Mouse (Mus musculus): ENCODE measurements at regions not wholly inside any gene's neighbourhood (a gene's known extent, or its start where the extent isn't known, plus 50 kb on each side); places are given as distances from the start of the nearest gene placed in this dataset.

DNA sequence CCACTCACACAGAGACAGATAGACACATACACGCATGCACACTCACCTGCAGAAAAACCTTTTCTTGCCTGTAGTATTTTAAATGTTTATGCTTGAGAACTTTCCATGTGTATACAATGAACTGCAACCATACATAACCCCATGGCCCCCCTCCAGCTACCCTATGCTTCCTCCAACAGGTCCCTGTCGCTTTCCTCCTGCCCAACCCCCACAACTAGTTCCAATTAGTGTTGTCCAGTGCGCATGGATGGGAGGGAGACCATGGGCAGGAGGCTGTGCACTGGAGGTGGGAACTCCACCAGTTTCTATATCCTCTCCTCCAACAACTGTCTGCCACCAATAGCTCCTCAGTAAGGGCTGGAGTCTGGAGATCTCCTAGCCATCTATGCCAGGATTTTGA lies 82.9 kb upstream of the Jade1 start:
- DNase-seq = no peak

DNA sequence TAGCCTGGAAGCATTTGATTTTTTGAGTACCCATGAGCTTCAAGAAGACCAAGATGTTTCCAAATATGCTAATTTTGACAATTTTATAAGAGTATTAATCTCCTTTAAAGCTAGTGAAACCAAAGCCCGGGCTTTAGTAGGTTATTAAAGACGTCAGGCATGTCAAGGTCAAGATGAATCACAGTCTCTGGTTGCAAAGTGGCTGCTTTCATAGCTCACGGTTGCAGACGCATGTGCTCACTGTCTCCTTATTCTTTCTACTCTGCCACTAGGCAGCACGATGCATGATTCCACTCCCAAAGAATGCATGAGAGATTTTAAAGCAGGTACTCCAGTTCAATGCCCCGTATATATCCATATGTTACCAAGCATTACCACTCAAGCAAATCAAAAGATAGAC lies 86.4 kb upstream of the Jade1 start:
- DNase-seq = no peak

DNA sequence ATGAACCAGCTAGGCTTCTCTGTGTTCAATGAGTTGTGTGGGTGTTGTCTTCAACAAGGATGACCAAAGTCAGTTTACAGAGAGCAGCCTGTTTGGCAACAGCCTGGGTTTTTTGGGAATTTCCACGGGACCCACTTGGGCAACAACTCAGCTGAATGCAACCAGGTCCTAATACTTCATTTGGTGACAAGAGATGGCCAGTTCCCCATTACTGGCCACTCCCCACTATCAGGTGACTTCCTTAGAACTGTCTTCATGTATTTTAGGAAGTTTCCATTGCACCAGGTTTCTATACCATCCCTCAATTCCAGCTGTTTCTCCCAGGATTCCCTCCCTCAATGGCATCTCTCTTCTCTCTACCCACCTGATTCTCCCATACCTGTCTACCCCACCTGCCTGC lies 87.7 kb upstream of the Jade1 start:
- no peak for DNase-seq

DNA sequence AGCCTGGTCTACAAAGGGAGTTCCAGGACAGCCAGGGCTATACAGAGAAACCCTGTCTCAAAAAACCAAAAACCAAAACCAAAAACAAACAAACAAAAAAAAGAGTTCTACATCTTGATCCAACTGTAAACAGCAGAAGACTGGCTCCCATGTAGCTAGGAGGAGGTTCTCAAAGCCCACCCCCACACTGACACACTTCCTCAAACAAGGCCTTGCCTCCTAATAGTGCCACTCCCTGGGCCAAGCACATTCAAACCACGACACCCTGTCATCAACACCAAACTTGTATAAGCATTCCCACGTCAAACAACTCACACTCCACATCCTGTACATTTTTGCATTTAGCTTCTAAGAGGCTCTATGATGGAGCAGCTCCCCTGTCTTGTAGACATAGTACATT lies 89.6 kb upstream of the Jade1 start:
- DNase-seq = no peak

DNA sequence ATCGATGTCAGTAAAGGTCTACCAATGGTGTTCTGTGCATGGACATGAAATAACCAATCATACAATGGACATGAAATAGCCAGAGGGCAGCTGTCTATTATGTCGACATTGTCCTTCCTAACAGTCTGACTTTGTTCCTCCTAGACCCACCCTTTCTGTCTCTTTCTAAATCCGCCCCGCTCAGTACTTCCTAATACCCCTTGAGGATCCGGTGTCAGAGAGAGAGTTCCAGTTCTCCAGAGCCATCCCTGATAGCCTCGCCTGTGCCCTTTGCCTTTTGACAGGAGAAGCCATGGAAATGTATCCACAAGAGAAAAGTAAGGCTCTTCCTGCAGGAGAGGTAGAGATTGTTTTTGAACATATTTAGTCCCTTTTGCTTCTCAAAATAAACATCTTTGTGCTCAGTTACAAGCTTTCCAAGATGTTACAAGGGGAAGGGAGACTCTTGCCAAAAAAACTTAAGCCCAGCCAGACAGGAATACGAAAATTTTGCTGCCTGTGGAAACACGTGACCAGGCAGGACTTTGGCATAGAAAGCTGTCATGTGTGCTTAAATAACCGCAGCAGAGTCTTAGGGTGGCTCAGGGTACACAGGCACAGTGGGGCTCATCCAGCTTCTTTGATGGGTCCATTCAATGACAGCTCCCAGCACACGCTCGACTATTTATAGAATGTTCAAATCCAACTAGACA lies 92.4 kb upstream of the Jade1 start:
- DNase-seq = peak; percentile 17

DNA sequence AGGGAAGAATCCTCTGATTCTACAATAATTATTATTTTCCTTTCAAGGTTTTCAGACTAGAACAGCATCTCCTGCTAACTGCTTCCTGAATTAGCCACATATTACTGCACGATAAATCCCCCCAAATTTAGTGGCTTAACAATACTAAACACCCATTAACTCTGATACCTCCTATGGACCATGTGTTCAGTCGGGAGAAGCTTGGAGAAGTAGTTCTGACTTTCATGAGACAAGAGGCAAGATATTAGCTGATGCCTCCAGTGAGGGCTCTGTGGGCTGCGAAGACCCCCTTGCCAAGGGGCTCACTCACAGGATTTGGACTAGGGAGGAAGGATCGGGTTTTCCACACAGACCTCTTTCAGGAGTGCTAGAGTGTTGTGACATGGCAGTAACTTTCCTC lies 95.4 kb upstream of the Jade1 start:
- DNase-seq = no peak

DNA sequence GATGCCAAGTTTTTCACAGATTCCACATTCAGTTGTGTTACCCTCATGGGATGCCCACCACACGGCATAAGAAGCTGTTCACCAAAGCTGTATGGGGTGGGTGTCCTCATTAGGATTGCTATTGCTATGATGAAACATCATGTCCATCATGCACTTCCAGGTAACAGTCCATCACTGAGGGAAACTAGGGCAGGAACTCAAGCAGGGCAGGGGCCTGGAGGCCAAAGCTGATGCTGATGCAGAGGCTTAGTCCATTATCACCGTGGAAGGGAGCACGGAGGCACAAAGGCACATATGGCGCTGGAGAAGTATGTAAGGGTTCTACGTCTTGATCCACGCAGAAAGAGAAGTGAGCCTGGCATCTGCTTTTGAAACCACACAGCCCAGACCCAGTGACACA lies 97.4 kb upstream of the Jade1 start:
- DNase-seq = no peak

DNA sequence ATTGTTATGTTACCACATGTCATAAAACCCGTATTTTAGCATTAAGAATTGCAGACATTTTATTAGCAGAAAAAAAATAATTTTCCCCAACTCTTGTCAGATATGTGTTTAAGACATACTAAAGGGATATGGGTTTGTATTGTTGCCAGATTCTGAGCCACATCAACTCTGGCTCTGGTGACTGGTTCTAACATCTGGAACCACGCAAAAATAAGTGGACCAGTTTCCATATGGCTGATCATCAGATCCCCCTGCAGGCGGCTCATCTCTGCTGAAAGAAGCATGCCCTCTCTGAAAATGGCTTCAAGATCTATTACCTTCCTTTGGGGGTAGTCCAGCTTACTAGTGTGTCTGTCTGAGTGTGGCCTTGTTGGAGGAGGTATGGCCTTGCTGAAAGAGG lies 102.0 kb upstream of the Jade1 start:
- no peak for DNase-seq

DNA sequence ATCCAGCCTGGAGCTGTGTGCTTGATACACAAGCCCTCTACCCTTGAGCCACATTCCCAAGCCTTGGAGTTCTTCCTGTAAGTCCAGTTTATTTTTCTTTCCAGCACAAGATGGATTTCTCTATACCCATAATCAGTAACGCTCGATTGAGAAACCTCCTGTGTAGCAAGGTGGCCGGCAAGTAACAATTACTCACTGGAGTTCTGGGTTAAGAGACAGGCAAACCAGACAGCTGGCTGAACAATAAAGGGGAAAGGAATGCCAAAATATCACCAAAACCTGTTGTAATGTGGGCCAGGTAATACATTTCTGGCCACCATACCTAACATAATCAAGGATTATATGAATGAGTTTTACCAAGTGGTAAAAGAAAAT lies 102.8 kb upstream of the Jade1 start:
- DNase-seq = no peak

DNA sequence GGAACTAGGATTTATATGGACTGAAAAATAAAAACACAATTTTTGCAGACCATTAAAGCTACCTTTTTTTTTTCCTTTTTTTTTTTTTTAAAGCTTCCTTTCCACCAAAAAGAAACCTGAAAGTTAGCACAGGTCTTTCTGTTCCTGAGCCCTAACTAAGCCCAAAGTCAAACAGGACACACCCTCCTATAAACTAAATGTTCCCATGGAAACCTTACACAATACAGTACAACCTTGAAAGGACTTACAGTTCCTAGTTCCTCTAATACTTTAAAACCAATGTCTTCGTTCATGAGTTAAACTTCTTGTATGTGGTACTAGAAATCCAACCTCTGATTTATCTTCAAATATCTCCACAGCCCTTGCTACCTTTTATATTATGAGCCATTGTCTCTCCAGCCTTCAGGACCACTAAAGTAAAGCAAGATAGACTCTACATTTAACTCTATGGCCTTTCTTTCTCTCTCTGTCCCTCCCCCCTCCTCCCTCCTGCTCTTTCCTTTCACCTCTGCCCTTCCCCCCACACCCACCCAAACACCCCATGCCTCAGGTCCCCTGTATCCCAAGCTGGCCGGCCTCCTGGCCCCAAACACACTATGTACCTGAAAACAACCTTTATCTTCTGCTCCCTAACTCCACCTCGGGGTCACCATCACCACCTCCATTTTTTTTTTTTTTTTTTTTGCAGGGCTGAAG lies 103.4 kb upstream of the Jade1 start:
- DNase-seq = no peak

DNA sequence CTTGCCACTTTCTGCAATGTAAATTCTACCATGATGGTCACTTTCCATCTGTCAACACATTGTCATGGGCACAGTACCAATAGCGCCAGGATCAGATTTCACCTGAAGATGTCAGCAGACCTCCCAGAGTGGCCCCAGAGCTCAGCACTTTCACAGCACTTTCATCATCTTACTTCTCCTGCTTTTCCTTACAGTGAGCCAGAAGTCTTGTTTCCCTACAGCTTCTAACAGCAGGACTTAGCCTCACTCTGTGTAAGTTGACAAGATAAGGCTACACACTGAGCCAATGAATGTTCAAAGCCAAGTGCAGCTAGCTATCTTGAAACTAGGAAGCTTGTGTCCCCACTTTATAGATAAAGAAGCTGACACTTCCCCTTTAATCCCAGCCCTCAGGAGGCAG lies 104.8 kb upstream of the Jade1 start:
- no peak for DNase-seq

DNA sequence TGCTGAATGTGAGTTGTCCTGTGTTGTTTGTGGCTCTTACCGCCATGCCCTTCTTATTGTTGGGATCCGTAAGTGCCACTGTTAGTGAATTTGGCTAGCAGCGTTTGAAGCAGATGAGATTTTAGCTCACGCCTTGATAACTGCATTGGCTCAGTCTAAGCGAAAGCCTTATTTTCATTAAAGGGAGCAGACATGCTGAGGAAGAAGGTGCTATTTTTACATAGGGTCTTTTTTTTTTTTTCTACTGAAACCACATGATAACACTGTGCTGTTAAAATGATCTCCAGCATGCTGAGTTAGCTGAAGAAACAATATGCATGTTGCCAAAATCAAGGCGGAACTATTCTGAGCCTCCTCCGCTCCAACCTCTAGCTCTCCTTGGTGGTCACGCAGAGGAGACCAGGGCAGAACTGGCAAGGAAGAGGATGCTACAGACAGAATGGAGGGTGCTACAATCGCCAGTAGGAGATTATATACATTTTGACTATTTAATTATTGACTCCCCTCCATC lies 111.2 kb upstream of the Jade1 start:
- DNase-seq = no peak

DNA sequence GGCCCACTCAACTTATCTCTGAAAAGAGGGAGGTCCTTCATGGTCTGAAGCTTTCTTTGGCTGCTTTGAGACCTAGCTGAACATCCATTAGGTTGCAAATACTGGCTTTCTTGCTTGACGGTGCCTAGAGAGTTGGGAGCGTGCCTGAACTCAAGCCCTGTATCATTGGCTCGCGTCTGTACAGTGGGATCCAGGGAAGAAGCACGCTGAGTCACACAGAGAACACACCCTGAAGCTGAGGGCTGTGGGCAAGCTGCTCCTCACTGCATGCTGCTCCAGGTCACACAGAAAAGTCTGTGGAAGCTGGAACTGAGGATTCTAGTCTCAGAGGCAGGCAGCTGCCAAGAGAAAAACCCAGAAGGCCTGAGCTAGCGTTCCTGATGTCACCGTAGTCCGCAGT lies 119.3 kb upstream of the Jade1 start:
- no peak for DNase-seq

DNA sequence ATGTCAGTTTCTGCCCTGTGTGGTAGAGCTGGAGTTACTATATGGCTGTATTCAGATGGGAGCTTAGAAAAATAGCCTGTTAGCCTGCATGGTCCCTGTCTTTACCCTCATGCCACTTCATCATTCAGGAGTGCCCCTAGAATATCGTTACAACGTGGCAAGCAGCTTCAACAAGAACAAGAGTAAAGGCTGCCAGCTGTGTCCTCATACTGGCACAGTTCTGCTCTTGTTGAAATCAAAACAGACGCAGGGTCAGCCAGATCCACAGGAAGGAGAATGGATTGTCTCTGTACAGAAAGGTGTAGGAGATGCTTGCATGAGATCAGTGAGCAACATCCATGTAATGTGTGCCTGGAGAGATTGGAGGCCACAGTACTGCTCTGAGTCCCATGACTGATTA lies 122.4 kb upstream of the Jade1 start:
- DNase-seq = no peak

DNA sequence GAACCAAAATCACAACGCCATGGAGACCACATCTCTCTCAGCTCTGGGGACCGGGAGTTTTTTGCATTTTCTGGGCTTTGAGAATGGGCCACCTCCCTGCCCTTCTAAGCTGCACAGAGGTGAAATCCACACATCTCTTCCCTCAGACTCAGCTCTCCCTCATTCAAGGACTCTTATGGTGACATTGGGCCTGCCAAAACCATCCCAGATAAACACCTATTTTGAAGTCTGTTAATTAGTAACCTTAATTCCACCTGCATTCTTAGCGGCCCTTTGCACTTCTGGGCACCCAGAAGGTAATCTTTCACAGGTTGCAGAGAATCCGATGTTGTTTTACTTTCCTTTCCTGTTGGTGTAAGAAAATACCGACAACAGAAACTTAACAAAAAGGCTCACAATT lies 123.2 kb upstream of the Jade1 start:
- DNase-seq = no peak

DNA sequence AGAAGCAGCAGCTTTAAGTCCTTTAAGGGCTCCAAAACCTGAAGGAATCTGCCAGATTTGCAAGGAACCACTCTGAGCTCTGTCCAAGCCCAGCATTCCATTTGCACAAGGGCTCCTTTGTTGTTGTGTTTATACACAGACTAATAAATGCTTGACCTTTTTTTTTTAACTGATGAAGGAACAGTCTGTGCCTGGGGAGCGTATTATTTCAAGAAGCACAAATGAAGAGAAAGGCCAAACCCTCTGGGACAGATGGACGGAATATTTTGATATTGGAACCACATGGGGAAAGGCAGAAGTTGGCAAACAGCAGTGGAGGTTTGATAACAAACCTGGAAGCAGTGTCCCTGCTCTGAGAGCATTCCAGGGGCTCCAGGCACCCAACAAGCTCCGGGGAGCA lies 125.3 kb upstream of the Jade1 start:
- DNase-seq = peak; percentile 36

DNA sequence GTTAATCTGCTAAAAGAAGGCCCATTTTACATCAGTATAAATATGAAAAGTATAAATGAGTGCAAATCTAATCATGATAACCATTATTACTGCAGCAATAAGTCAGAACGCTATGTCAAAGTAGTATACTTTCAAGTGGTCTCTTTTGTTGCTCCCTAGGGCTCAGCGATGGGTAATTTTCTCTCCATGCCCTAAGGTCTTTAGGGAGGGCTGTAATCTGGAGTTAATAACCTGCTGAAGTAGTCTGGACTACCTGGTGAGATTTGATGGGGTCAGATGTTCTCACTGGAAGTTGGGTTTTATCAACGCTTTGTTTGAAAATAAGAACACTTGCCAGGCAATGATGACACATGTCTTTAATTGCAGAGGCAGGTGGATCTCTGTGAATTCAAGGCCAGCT lies 128.6 kb upstream of the Jade1 start:
- DNase-seq = no peak

DNA sequence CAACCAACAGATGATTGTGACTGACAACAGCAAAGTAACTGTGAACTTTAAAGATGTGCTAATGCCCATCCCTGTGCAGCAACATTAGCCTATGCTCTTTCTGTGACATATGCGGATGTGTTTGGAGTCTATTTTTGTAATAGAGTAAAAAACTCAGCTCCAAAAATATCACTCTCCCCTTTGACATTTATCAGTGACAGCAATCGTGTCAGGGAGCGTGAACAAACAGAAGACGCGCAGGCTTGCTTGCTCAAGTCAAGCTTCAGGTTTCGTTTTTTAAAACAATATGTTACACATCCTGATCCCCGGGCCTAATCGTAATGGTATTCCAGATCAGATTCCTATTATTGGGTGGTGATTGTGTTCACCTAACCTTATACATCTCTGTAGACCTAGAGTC lies 129.7 kb upstream of the Jade1 start:
- DNase-seq = no peak

DNA sequence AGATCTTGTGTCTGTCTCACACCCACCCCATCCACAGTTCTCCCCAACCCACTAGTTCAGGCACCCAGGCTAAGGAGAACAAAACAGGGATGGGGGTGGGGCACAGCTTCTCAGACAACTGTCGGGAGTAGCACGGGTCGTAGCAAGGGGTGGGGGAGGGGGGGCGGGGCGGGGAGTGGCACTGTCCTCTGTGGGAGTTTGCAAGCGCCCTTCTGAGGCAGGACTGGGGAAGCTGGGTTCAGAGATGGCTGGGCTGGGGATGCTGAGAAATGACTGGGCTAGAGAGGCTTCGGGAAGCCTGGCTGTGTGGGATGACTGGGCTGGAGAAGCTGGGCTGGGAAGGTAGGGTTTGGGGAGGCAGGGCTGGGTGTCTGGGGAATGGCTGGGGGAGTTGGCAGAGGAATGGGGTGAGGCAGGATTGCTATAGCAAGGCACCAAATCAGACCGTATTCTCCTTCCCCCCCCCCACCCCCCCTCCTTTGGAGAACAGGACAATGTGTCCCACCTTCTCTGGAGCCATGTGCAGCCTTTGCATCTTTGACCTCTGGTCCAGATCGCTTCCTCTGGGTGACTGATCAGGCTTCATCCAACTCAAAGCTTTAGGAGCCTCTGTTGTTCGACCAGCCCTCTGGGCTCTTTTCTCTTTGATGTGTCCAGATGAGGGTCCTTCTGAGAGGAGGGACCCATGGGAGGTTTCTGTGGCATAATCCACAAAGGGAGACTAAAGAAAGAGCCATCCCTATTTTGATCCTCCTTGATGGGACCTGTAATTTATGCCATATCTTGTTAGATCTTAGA lies 131.2 kb upstream of the Jade1 start:
- DNase-seq = no peak

DNA sequence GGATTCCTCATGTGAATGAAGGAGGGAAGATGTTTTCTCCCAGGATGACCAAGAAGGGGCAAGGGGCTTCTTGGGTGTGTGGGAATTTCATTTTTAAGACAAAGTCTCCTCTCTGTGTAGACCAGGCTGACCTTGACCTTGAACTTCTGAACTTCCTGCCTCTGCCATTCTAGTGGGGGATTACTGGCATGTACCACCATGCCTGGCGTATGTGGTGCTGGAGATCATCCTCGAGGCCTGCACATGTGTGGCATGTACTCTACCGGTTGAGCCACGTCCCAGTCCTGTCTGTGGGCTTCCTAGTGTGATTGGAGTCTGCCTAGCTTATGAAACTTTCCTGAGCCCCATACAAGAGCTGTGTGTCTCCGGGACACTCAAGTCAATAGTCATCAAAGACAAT lies 131.9 kb upstream of the Jade1 start:
- no peak for DNase-seq

DNA sequence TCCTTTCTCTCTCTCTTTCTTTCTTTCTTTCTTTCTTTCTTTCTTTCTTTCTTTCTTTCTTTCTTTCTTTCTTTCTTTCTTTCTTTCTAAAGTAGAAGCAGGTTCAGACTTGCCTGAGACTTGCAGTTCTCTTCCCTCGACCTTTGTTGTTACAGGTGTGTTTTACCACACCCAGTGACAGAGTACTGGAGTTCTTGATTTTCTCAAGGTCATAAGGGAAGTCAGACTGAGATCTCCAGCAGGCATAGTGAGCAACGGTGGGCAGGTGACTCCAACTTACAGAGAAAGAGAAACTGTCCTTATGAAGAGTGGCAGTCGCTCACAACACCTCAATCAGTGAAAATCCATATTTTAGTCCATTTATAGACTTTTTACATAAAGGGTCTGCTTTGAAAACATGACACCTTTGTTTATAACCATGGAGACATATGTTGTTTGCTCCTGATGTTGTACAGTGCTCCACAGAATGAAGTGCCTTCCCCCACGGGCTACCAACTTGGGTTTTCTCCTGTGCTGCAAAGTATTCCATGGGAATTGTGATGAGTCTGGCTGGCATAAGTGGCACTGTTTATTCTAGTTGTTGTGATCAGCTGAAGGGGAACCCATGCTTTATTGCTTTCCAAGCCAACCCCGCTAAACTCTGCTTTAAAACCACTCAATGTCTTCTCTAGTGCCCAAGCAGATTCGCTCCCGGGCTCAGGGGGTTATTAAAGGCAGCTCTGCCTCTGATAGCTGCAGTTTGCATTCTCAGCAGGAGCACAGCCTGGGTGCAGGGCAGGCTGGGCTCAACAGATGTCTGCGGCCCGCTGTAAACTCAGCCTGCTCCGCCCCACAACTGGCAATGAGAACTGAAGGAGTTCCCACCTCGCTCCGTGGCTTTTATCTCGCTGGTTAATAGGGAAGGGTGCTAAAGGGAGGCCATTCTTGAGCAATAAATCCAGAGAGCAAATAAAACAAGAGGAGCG lies 132.6 kb upstream of the Jade1 start:
- DNase-seq = peak; percentile 40

DNA sequence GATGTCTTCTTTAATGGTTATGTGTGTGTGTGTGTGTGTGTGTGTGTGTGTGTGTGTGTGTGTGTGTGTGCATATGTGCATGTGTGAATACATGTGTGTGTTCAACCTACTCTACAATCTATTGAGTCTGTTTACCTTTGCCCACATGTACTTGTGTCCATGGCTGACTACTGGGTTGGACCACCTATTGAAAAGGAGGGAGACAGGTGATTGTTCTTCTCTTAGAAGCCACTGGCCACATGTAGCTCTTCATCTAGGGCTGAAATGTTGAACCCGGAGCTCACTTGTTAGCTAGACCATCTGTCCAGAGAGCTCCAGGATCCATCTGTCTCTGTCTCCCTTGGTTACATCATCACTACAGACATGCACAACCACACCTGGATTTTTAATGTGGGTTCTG lies 141.8 kb upstream of the Jade1 start:
- DNase-seq = no peak

DNA sequence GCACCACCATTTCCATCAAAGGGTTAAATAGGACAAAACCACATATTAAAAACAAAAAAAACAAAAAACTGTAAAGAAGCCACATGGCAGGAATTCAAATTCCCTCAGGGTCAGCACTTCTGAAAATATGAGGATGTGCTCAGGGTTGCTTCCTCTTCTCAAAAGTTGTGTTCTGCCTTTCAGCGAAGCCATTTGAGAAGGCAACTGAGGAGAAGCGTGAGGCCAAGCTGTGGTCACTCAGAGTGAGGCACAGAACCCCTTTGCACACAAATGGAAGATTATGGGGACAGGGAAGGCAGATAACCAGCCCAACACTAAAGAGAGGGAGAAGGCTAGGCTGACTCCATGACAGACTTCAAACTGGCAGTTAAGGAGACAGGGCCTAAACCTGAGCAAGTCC lies 142.8 kb upstream of the Jade1 start:
- DNase-seq = no peak

Data from heart, postnatal 4 days (tissue).